Mouse (Mus musculus) testis, adult 2 months (tissue): Measurements from ENCODE around the gene Maml3.

Source experiments
- CTCF ChIP-seq: fragments of 200-500 bp; IDR thresholded peaks from 2 replicates; pipeline ENCODE4 v1.5.1; 2012; ENCODE audit warnings: low read depth, mild to moderate bottlenecking, inconsistent platforms, low read length, moderate library complexity; ENCODE audit not compliant: control insufficient read depth, insufficient read depth, insufficient replicate concordance
- POLR2A ChIP-seq: fragments of 200-500 bp; IDR thresholded peaks from 2 replicates; pipeline ENCODE4 v1.6.1; 2012; ENCODE audit warnings: low read depth, mild to moderate bottlenecking, inconsistent platforms, low read length, moderate library complexity; ENCODE audit not compliant: control insufficient read depth

DNA sequence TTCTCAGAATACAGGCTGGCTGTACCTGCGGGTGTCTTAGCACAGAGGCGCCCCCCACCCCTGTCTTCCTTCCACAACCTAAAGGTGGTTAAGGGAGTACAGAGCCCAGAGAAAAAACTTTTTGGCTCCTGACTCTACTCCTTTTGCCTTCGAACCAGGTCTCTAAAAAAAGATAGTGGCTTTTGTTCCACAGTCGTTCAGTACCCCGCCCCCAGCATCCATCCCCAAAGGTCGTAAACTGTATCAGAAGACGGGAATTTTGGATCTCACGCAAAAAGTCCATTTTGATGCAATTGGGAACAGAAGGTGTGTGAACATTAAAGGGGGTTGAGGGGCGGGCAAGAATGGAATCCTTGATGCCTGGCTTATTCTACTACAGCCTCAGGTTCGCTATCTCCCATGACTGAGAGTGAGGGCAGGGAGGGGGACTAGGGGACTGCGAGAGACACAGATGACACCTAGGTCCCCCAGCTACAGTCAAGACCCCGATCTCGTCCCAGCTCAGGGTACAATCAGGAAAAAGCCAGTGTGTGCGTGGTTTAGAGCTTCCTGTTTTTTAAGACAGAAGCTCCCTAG is 3.4 kb downstream of the Maml3 start:
- TF ChIP-seq CTCF (no peak), POLR2A (no peak)
